Mouse (Mus musculus) adrenal gland, postnatal 4 days (tissue): Measurements from ENCODE around the gene Rcan2. TPM values are rescaled to one million over a fixed set of nuclear protein-coding genes. Genes with fewer than 3 reads are reported as not detected.
A peak's percentile ranks its signal among the peaks of the same experiment; 100 is the strongest.

Experiments used
- DNase-seq, 2 experiments: peaks; one replicate each; pipeline ENCODE4 v3.0.0; 2021 to 2022; ENCODE audit warnings: low spot score in 2 of 2, mixed read lengths in 2 of 2
- total RNA-seq, 2 experiments: library from RNA; stranded (reverse); gene quantifications; 2 replicates each; pipeline ENCODE4 v1.2.3; 2021

Rcan2 gene
- total RNA-seq, 2 experiments from 2014 or later, result 10.6 to 11.4 TPM

GRCm38 (mm10) chr17:44071680-44072079 is 270.5 kb downstream of the Rcan2 start:
- DNase-seq, result no peak

- DNase-seq, result no peak
These were observed 274.4 kb downstream of the Rcan2 start for GRCm38 (mm10) chr17:44075601-44076000.

- no peak for DNase-seq
These were observed 275.0 kb downstream of the Rcan2 start for GRCm38 (mm10) chr17:44076051-44076680.

- no peak for DNase-seq
These were observed 276.1 kb downstream of the Rcan2 start for GRCm38 (mm10) chr17:44077146-44077842.

- no peak for DNase-seq
These were observed 276.7 kb downstream of the Rcan2 start for GRCm38 (mm10) chr17:44077843-44078160.

GRCm38 (mm10) chr17:44078631-44079350 is 277.6 kb downstream of the Rcan2 start, which contains the start of gene Enpp5:
Gene Enpp5 (plus strand): TSS chr17:44078813.
- peak; percentile 65 for DNase-seq

GRCm38 (mm10) chr17:44083156-44083555 is 282.0 kb downstream of the Rcan2 start:
- DNase-seq, result no peak

- no peak for DNase-seq
These were observed 287.1 kb downstream of the Rcan2 start for GRCm38 (mm10) chr17:44088226-44088625.

Other genes with a start within 250 kb of the Rcan2 start
- gene Pla2g7, start 233.3 kb upstream of the Rcan2 start, total RNA-seq, result 10 to 100 TPM; 14.0 to 15.6 TPM
- gene Tdrd6, start 171.1 kb upstream of the Rcan2 start, total RNA-seq, result under 1 TPM; 0.06 to 0.11 TPM
- 10 to 100 TPM in 1 of 2 experiments, 1 to 10 TPM in 1; 9.8 to 13.5 TPM for gene Slc25a27, start 134.1 kb upstream of the Rcan2 start, total RNA-seq
- gene Cyp39a1, start 133.9 kb upstream of the Rcan2 start, total RNA-seq, result 1 to 10 TPM; 8.6 to 10.0 TPM